Mouse (Mus musculus): ENCODE results near the gene Trim26. TPM values are rescaled to one million over a fixed set of nuclear protein-coding genes. Genes with fewer than 3 reads are reported as not detected.
"Not testable (repeated sequence)": the region's sequence is repeated elsewhere in the genome, so short reads cannot be mapped to it uniquely, and the experiment has no call there.

Trim26 gene
- polyA plus RNA-seq (2015; fragmentation: Nextera tagmentation; extraction: Ambion mirVana): 41.7 and 45.8 TPM in 2 replicates

DNA sequence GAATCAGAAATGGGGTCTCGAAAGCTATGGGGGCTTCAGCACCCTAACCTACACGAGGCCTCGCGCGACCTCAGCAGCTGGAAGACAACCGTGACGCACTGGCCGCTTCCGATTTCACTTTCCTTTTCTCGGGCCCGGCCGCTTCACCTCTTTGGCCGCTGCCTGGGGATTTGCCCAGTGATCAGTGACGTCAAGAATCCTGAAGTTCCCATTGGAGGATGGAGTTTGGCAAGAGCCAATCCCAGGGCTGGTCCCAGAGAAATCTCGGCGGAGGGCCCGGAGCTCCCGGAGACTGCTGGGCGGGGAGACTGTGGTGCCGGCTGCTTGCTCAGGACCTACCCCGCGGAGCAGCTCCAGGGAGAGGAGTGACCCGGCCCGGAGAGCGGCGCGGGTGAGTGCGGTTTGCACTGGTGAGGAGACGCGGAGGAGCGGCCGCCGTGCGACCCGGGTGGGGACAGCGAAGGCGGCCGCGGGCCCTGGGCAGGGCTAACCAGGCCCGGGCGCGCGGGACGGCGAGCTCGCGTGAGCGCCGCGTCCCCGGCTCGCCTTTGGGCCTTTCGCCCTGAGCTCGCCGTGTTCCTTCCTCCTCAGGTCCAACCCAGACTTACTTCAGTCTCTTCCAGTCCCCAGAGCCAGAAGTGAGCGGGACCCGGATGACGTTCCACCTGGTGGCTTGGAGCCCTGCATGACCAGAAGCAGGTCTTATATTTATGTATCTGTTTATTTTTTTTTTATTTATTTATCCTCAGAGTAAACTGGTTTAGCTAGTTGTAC lies at the start of gene Trim26:
Trim26 (plus strand) TSS at position 261 of the 774 bp plus-strand sequence.
- Histone ChIP-seq H3K4me3 (ENCODE audit: low read length) (peak within 1 kb of the TSS; percentile 78), H3K36me3 (ENCODE audit: insufficient read depth, low read length) (no peaks in the 10 kb centered on the region), H3K9me3 (ENCODE audit: low read length) (no peaks in the 10 kb centered on the region), H3K9ac (replicated peaks; ENCODE audit: low read length) (peak within 1 kb of the TSS; percentile 92), H3K4me1 (ENCODE audit: insufficient read depth, low read length) (peaks cover 14% of the 10 kb centered on the region; the same call in 1 of the 2 replicates), H3K4me2 (replicated peaks; ENCODE audit: low read depth, low read length) (peak within 1 kb of the TSS; percentile 70), H3K27me3 (ENCODE audit: insufficient read depth, low read length) (no peaks in the 10 kb centered on the region), H3K27ac (ENCODE audit: low read length) (peak within 1 kb of the TSS; percentile 96)
- whole genome bisulfite sequencing: under 1% methylated on average over 50 of the region's 58 CpGs
- peak; percentile 99 for ATAC-seq (ENCODE audit: low FRiP score, low TSS enrichment)

DNA sequence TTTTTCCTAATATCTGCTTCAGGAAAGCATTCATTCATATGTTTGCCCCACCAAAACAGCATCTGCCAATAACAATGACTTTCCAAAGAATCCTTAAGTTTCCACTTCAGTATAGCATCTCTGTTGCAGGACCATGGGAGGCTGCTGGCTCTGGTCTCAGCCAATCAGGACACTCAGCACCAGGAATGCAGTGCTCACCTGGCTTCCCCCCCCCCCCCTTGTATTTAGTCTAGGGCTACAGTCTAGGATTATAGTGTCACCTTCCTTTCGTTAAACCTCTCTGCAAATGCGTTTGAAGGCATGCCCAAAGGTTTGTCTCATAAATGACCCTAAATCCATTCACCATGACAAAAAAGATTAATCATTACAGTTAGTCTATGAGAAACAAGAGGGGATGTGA lies 48.6 kb upstream of the Trim26 start:
- no peaks in the 10 kb centered on the region for H3K9me3 ChIP-seq (ENCODE audit: low read length)
- no peaks in the 10 kb centered on the region for H3K27me3 ChIP-seq (ENCODE audit: insufficient read depth, low read length)
- ATAC-seq (ENCODE audit: low FRiP score, low TSS enrichment): no peak
- H3K36me3 ChIP-seq (ENCODE audit: insufficient read depth, low read length): no peaks in the 10 kb centered on the region
- H3K4me1 ChIP-seq (ENCODE audit: insufficient read depth, low read length): no peaks in the 10 kb centered on the region
- H3K4me3 ChIP-seq (ENCODE audit: low read length): no peak overlapping the region
- WGBS: 75% methylated on average over 2 of the region's 2 CpGs
- no peak overlapping the region for H3K27ac ChIP-seq (ENCODE audit: low read length)
- H3K4me2 ChIP-seq (replicated peaks; ENCODE audit: low read depth, low read length): no peak overlapping the region
- no peak overlapping the region for H3K9ac ChIP-seq (replicated peaks; ENCODE audit: low read length)

DNA sequence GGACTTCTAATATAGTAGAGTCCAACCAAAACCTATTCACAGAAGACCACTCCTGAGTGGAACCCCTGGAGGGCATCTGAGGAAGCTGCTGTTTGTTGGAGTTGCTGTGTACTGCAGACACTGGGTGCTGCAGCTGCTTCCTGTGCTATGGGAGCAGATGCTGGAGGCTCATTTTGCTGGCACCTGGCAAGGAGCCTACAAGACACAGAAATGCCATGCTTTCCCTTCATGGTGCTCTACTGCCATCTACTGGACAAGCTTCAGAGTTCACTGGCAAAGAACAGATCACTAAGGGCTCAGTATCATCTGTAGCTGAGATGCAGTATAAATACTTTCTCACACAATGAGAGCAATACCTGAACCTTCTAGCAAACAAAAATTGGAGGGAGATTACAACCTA lies 48.1 kb upstream of the Trim26 start:
- not testable (repeated sequence) for ATAC-seq (ENCODE audit: low FRiP score, low TSS enrichment); H3K9me3 ChIP-seq (ENCODE audit: low read length)

DNA sequence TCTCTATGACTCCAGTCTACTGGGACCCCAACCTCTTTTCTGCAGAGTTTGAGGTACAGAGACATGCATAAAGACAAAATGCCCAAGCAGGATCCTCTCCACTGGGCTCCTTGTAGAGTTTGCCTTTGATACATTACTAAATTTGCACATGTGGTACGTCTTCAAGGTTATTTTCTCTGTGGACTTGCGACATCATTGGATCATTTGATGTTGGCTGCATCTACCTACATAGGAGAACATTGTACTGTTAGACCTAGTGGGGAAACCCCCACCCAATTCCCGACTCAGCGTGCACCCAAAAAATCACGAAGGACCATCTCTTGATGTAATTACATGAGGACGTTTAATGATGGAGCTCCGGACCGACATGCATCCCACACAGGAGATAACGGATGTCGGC lies 37.4 kb upstream of the Trim26 start:
- no peaks in the 10 kb centered on the region for H3K4me1 ChIP-seq (ENCODE audit: insufficient read depth, low read length)
- H3K27ac ChIP-seq (ENCODE audit: low read length): no peak overlapping the region
- no peaks in the 10 kb centered on the region for H3K9me3 ChIP-seq (ENCODE audit: low read length)
- no peaks in the 10 kb centered on the region for H3K27me3 ChIP-seq (ENCODE audit: insufficient read depth, low read length)
- no peak overlapping the region for H3K4me2 ChIP-seq (replicated peaks; ENCODE audit: low read depth, low read length)
- WGBS: 82% methylated on average over 10 of the region's 10 CpGs
- ATAC-seq (ENCODE audit: low FRiP score, low TSS enrichment): no peak
- no peaks in the 10 kb centered on the region for H3K36me3 ChIP-seq (ENCODE audit: insufficient read depth, low read length)
- H3K9ac ChIP-seq (replicated peaks; ENCODE audit: low read length): no peak overlapping the region
- H3K4me3 ChIP-seq (ENCODE audit: low read length): no peak overlapping the region

More for the DNA sequence above, 48.1 kb upstream of the Trim26 start:
- not testable (repeated sequence) for H3K27ac ChIP-seq (ENCODE audit: low read length); H3K4me1 ChIP-seq (ENCODE audit: insufficient read depth, low read length); H3K9ac ChIP-seq (replicated peaks; ENCODE audit: low read length); H3K36me3 ChIP-seq (ENCODE audit: insufficient read depth, low read length); H3K27me3 ChIP-seq (ENCODE audit: insufficient read depth, low read length); H3K4me2 ChIP-seq (replicated peaks; ENCODE audit: low read depth, low read length); H3K4me3 ChIP-seq (ENCODE audit: low read length)

DNA sequence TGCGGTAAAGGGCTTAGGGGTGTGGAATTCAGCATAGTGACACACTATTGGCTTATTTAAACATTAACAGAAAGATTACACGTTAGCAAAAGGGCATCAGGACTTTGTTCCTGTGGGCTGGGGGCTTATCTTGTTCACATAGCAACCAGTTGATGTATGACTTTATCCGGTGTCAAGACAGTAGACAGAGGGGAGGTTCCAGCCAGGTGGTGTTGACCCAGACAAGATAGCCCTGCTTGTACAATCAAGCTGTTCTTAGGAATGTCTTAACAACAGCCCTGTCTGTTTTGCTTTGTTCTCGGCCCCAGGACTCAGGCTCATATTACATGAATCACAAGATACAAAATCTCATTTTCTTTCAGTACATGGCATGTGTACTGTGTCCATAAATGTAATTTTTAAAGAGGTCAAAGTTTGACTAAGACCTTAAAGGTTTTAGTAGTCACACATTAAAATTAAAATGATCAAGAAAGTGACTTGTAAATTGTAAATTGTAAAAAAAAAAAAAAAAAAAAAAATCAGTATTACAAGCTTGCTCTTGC lies 36.9 kb upstream of the Trim26 start:
- not testable (repeated sequence) for H3K27me3 ChIP-seq (ENCODE audit: insufficient read depth, low read length); H3K4me3 ChIP-seq (ENCODE audit: low read length); H3K27ac ChIP-seq (ENCODE audit: low read length); H3K4me2 ChIP-seq (replicated peaks; ENCODE audit: low read depth, low read length); H3K36me3 ChIP-seq (ENCODE audit: insufficient read depth, low read length); H3K4me1 ChIP-seq (ENCODE audit: insufficient read depth, low read length); H3K9ac ChIP-seq (replicated peaks; ENCODE audit: low read length); H3K9me3 ChIP-seq (ENCODE audit: low read length); ATAC-seq (ENCODE audit: low FRiP score, low TSS enrichment)
- WGBS: 48% methylated on average over 4 of the region's 4 CpGs

DNA sequence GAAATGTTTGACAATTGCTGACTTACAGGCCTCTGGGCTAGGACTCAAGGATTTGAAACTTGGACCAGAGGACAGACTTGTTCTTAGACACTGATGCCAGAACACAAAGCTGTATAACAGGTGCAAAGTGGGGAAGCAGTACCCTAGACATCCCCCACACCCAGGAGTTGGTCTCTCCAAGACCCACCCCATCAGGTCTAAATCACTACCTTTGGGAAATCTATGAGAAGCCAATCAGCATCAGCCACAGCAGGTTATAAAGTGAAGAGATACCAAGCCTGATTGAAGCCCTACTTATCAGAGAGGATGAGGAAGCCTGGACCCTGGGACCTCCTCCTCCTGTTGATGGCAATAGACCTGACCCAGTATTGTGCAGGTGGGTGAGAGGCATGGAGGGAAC lies 25.1 kb upstream of the Trim26 start, which contains the start of gene H2-M10.6:
H2-M10.6 (plus strand) TSS at position 301 of the 400 bp plus-strand sequence.
- no peak within 1 kb of the TSS for H3K27ac ChIP-seq (ENCODE audit: low read length)
- H3K4me1 ChIP-seq (ENCODE audit: insufficient read depth, low read length): no peaks in the 10 kb centered on the region
- H3K9me3 ChIP-seq (ENCODE audit: low read length): no peaks in the 10 kb centered on the region
- H3K27me3 ChIP-seq (ENCODE audit: insufficient read depth, low read length): no peaks in the 10 kb centered on the region
- ATAC-seq (ENCODE audit: low FRiP score, low TSS enrichment): no peak
- no peak within 1 kb of the TSS for H3K4me3 ChIP-seq (ENCODE audit: low read length)
- no peak within 1 kb of the TSS for H3K4me2 ChIP-seq (replicated peaks; ENCODE audit: low read depth, low read length)
- H3K36me3 ChIP-seq (ENCODE audit: insufficient read depth, low read length): no peaks in the 10 kb centered on the region
- no peak within 1 kb of the TSS for H3K9ac ChIP-seq (replicated peaks; ENCODE audit: low read length)

DNA sequence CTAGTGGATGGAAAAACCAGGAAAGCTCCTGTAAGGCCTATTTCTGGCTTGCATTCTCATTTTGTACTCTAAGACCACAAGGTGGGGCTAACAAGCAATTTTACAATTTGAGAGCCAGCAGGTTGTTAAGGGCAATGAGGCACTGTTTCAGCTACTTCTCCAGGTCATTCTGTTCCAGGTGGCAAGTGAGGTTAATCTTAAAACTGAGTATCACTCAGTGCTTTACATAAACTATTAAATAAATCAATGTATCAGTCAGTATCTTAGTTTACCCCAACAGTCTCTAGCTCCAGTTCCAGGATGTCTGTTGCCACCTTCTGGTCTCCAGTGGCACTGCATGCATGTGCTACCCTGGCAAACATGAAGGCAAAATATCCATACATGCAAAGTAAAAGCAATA lies 12.9 kb upstream of the Trim26 start:
- ATAC-seq (ENCODE audit: low FRiP score, low TSS enrichment): peak; percentile 39; the same call in 1 of the 2 replicates
- Histone ChIP-seq H3K4me1 (ENCODE audit: insufficient read depth, low read length) (no peaks in the 10 kb centered on the region), H3K27me3 (ENCODE audit: insufficient read depth, low read length) (no peaks in the 10 kb centered on the region), H3K9ac (replicated peaks; ENCODE audit: low read length) (no peak overlapping the region), H3K4me2 (replicated peaks; ENCODE audit: low read depth, low read length) (no peak overlapping the region), H3K27ac (ENCODE audit: low read length) (no peak overlapping the region), H3K36me3 (ENCODE audit: insufficient read depth, low read length) (no peaks in the 10 kb centered on the region), H3K9me3 (ENCODE audit: low read length) (no peaks in the 10 kb centered on the region), H3K4me3 (ENCODE audit: low read length) (no peak overlapping the region)

DNA sequence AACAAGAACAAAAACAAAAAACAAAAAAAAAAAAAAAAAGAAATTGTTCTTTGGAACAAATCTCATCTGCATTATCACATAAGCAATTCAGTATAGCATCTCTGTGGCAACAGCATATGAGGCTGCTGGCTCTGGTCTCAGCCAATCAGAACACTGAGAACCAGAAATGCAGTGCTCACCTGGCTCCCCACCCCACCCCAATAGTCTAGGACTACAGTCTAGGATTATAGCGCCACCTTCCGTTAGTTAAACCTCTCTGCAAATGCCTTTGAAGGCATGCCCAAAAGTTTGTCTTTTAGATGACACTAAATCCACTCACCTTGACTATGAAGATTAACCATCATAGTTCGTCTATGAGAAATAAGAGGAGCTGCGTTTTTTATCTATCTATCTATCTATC lies 11.4 kb upstream of the Trim26 start:
- Histone ChIP-seq H3K4me2 (replicated peaks; ENCODE audit: low read depth, low read length) (no peak overlapping the region), H3K4me1 (ENCODE audit: insufficient read depth, low read length) (no peaks in the 10 kb centered on the region), H3K4me3 (ENCODE audit: low read length) (no peak overlapping the region), H3K9me3 (ENCODE audit: low read length) (no peaks in the 10 kb centered on the region), H3K27ac (ENCODE audit: low read length) (no peak overlapping the region), H3K27me3 (ENCODE audit: insufficient read depth, low read length) (no peaks in the 10 kb centered on the region), H3K9ac (replicated peaks; ENCODE audit: low read length) (no peak overlapping the region), H3K36me3 (ENCODE audit: insufficient read depth, low read length) (no peaks in the 10 kb centered on the region)
- 26% methylated on average over 4 of the region's 4 CpGs for WGBS
- ATAC-seq (ENCODE audit: low FRiP score, low TSS enrichment): no peak

DNA sequence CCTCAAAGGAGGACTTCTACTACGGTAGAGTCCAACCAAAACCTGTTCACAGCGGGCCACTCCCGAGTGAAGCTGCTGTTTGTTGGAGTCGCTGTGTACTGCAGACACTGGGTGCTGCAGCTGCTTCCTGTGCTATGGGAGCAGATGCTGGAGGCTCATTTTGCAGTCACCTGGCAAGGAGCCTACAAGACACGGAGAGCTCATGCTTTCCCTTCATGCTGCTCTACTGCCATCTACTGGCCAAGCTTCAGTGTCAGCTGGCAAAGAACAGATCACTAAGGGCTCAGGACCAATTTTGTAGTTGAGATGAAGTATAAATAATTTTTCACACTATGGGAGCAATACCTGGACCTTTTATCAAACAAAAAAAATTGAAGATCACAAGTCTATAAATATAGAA lies 10.9 kb upstream of the Trim26 start:
- H3K27ac ChIP-seq (ENCODE audit: low read length); H3K27me3 ChIP-seq (ENCODE audit: insufficient read depth, low read length); H3K4me2 ChIP-seq (replicated peaks; ENCODE audit: low read depth, low read length); H3K9me3 ChIP-seq (ENCODE audit: low read length); H3K36me3 ChIP-seq (ENCODE audit: insufficient read depth, low read length); H3K4me1 ChIP-seq (ENCODE audit: insufficient read depth, low read length); H3K9ac ChIP-seq (replicated peaks; ENCODE audit: low read length); H3K4me3 ChIP-seq (ENCODE audit: low read length): not testable (repeated sequence)
- WGBS: 11% methylated on average over 5 of the region's 5 CpGs
- ATAC-seq (ENCODE audit: low FRiP score, low TSS enrichment): peak; percentile 76; the same call in 1 of the 2 replicates

DNA sequence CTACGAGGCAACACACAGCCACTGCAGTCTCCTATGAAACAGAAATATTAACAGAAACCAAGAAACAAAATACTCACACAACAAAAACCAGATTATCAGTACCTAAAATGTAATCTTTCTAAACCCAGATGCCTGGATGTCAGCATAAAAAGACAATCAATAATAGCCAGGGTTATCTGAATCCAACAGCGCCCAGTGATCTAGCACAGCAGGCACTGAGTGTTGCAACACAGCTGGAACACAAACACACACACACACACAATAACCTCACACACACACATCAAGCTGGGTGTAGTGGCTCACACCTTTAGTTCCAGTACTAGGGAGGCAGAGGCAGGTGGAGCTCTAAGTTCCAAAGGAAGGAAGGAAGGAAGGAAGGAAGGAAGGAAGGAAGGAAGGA lies 8.4 kb upstream of the Trim26 start:
- no peak overlapping the region for H3K4me2 ChIP-seq (replicated peaks; ENCODE audit: low read depth, low read length)
- WGBS: 88% methylated on average over 2 of the region's 2 CpGs
- no peak overlapping the region for H3K9ac ChIP-seq (replicated peaks; ENCODE audit: low read length)
- no peak overlapping the region for H3K4me3 ChIP-seq (ENCODE audit: low read length)
- no peaks in the 10 kb centered on the region for H3K36me3 ChIP-seq (ENCODE audit: insufficient read depth, low read length)
- H3K4me1 ChIP-seq (ENCODE audit: insufficient read depth, low read length): no peaks in the 10 kb centered on the region
- no peak overlapping the region for H3K27ac ChIP-seq (ENCODE audit: low read length)
- H3K27me3 ChIP-seq (ENCODE audit: insufficient read depth, low read length): no peaks in the 10 kb centered on the region
- H3K9me3 ChIP-seq (ENCODE audit: low read length): no peaks in the 10 kb centered on the region
- no peak for ATAC-seq (ENCODE audit: low FRiP score, low TSS enrichment)

All from kidney, embryonic 16.5 days (tissue).